Mouse (Mus musculus) heart, postnatal 0 days (tissue): ENCODE results near the gene Rhbg.

Experiments used
- CTCF ChIP-seq: IDR thresholded peaks from 2 replicates; pipeline ENCODE4 v1.5.1; 2016; ENCODE audit warnings: antibody characterized with exemption, control low read depth, low read depth
- EP300 ChIP-seq: IDR thresholded peaks from 2 replicates; pipeline ENCODE4 v1.6.1; 2016; ENCODE audit warnings: antibody characterized with exemption, low read depth

- no peak for TF ChIP-seq CTCF
- no peak for TF ChIP-seq EP300
These were observed 41.5 kb downstream of the Rhbg start for GRCm38 (mm10) chr3:88213019-88213418.
